Mouse (Mus musculus): ENCODE measurements around the gene Anapc4. TPM values are rescaled to one million over a fixed set of nuclear protein-coding genes. Genes with fewer than 3 reads are reported as not detected.

The Anapc4 gene
- total and polyA plus RNA-seq, 3 experiments: 66.4 to 87.0 (median 85.6) TPM

DNA sequence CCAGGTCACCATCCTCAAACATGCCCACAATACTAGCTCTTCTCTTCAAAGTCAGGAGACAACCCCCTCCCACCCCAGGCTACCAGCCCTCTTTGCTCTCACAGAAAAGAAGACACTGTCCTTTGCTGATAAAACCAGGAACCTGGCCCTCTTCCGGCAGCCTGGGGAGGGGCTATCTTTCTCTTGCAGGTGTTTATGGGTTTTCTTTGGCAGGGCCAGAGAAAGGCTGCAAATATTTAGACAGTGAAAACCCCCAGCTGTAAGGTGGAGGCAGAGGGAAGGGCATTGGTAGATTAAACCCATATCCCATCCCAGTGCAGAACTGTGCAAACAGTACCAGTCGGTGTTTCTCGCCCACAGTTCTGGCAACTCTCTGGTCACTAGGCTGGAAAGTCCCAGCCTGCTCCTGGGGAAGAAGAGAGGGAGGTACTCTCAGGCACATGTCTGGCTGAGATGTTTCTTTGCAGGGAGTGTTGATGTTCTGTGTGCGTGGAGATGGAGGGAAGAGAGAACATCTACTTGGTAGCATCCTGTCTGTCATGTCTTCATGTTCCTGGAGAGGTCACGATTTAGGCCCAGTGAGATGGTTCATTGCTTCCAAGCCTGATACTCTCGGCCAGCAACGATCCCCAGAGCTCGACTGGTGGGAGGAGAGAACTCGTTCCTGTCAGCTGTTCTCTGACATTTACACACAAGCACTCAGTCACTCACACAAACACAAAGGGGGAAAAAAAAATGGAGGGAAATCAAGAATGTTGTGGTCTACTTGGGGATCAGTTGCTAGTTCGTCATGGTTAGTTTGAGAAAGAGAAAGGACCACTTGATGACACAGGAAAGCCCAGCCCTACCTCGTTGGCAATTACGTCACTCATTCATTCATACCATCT, 58.4 kb downstream of the Anapc4 start:
- dilution Hi-C loops (cut with MboI; ENCODE audit: extremely low pct_ligation_motif_present, extremely low pct_unique_long_range_greater_than_20kb, low sequenced_read_pairs) (no loop called here), in situ Hi-C loops (cut with MboI; ENCODE audit: low pct_ligation_motif_present, low pct_unique_long_range_greater_than_20kb, low sequenced_read_pairs) (no loop called here)
- Histone ChIP-seq H3K9ac (ENCODE audit: insufficient read depth, low read depth) (no peak overlapping the region), H3K4me3 (replicated peaks in 1 of 3; ENCODE audit: low read depth in 2 of 3, low read length in 2 of 3, poor library complexity in 1 of 3) (no peak overlapping the region), H3K4me1 (ENCODE audit: control insufficient read depth in 1 of 2, insufficient read depth in 2 of 2) (peaks cover 6 to 22% of the 10 kb centered on the region in 2 experiments), H3K36me3 (replicated peaks in 1 of 2; ENCODE audit: control insufficient read depth in 1 of 2, insufficient read depth in 1 of 2, low read length in 1 of 2) (no peaks in the 10 kb centered on the region), H3K27me3 (replicated peaks) (no peaks in the 10 kb centered on the region), H3K9me3 (replicated peaks; ENCODE audit: low read length) (peaks cover 6% of the 10 kb centered on the region), H3K4me2 (ENCODE audit: insufficient read depth, low read depth, poor library complexity, severe bottlenecking) (no peak overlapping the region), H3K79me2 (replicated peaks; ENCODE audit: control insufficient read depth, extremely low read depth, insufficient read depth, poor library complexity, severe bottlenecking) (no peaks in the 10 kb centered on the region), H3K27ac (ENCODE audit: insufficient read depth, low read depth) (no peak overlapping the region)
- DNase-seq (ENCODE audit: extremely low read depth): no peak
- TF ChIP-seq ZMIZ1 (IDR thresholded peaks at IDR 0.05; ENCODE audit: low read depth, low read length) (no peak), IRF4 (IDR thresholded peaks at IDR 0.05; ENCODE audit: low read depth, low read length) (no peak), JUND (conservative IDR thresholded peaks at IDR 0.05; ENCODE audit: low read depth, low read length) (no peak)

DNA sequence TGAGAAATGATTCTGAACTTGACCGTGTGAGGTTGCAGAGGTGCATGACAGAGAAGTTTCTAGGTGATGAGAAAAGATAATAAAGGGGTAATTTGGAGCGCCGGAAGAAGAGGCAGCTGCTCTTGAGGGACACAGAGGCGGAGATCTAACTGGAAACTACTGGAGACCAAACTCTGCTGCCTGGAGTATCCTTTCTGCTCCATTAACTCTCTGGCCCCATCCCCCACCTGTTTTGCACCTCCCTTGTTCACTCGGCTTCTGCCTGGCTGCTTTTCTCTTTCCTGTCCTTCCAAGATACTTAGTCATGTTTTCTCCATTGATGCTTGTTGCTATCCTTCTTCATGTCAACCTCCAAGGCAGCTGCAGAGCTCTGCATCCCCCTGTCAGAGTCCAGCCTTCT, 60.1 kb downstream of the Anapc4 start:
- Histone ChIP-seq H3K36me3 (replicated peaks in 1 of 2; ENCODE audit: control insufficient read depth in 1 of 2, insufficient read depth in 1 of 2, low read length in 1 of 2) (no peaks in the 10 kb centered on the region), H3K4me2 (ENCODE audit: insufficient read depth, low read depth, poor library complexity, severe bottlenecking) (no peak overlapping the region), H3K27me3 (replicated peaks) (no peaks in the 10 kb centered on the region), H3K27ac (ENCODE audit: insufficient read depth, low read depth) (no peak overlapping the region), H3K4me3 (replicated peaks in 1 of 3; ENCODE audit: low read depth in 2 of 3, low read length in 2 of 3, poor library complexity in 1 of 3) (no peak overlapping the region), H3K9me3 (replicated peaks; ENCODE audit: low read length) (peaks cover 6% of the 10 kb centered on the region), H3K9ac (ENCODE audit: insufficient read depth, low read depth) (no peak overlapping the region), H3K4me1 (ENCODE audit: control insufficient read depth in 1 of 2, insufficient read depth in 2 of 2) (peaks cover 6 to 22% of the 10 kb centered on the region in 2 experiments), H3K79me2 (replicated peaks; ENCODE audit: control insufficient read depth, extremely low read depth, insufficient read depth, poor library complexity, severe bottlenecking) (no peaks in the 10 kb centered on the region)
- DNase-seq (ENCODE audit: extremely low read depth): no peak
- in situ Hi-C loops (cut with MboI; ENCODE audit: low pct_ligation_motif_present, low pct_unique_long_range_greater_than_20kb, low sequenced_read_pairs): no loop called here
- dilution Hi-C loops (cut with MboI; ENCODE audit: extremely low pct_ligation_motif_present, extremely low pct_unique_long_range_greater_than_20kb, low sequenced_read_pairs): no loop called here
- no peak for TF ChIP-seq POLR2AphosphoS2 (IDR thresholded peaks at IDR 0.05; ENCODE audit: low read depth, low read length)
- no peak for TF ChIP-seq CHD1 (IDR thresholded peaks at IDR 0.05; ENCODE audit: low read depth, low read length)
- no peak for TF ChIP-seq EP300 (IDR thresholded peaks at IDR 0.05; ENCODE audit: low read length)
- no peak for TF ChIP-seq CTCF (conservative IDR thresholded peaks at IDR 0.05 in 1 of 2, IDR thresholded peaks at IDR 0.05 in 1 of 2; ENCODE audit: low read depth in 2 of 2, low read length in 2 of 2)
- TF ChIP-seq JUND (conservative IDR thresholded peaks at IDR 0.05; ENCODE audit: low read depth, low read length): no peak
- no peak for TF ChIP-seq MEF2A (IDR thresholded peaks at IDR 0.05; ENCODE audit: borderline replicate concordance, low read depth, low read length)
- TF ChIP-seq SIN3A (IDR thresholded peaks at IDR 0.05; ENCODE audit: low read length): no peak

DNA sequence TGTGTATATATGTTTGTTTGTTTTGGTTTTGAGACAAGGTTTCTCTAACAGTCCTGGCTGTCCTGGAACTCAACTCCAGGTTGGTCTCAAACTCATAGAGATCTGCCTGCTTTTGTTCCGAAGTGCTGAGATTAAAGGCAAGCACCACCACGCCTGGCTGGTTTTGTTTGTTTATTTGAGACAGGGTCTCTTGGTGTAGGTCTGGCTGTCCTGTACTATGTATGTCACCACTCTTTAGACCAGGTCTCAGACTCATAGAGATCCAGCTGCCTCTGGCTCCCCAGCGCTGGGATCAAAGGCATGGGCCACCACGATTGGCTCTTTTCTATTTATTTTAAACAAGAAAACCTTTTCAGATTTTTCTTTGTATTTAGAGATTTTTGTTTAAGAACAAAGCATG, 70.4 kb downstream of the Anapc4 start:
- no peak overlapping the region for H3K4me2 ChIP-seq (ENCODE audit: insufficient read depth, low read depth, poor library complexity, severe bottlenecking)
- H3K27me3 ChIP-seq (replicated peaks): no peaks in the 10 kb centered on the region
- no peaks in the 10 kb centered on the region for H3K9me3 ChIP-seq (replicated peaks; ENCODE audit: low read length)
- H3K9ac ChIP-seq (ENCODE audit: insufficient read depth, low read depth): no peak overlapping the region
- no peak for DNase-seq (ENCODE audit: extremely low read depth)
- peaks cover 5 to 13% of the 10 kb centered on the region in 2 experiments for H3K4me1 ChIP-seq (ENCODE audit: control insufficient read depth in 1 of 2, insufficient read depth in 2 of 2)
- no peak overlapping the region for H3K27ac ChIP-seq (ENCODE audit: insufficient read depth, low read depth)
- in situ Hi-C loops (cut with MboI; ENCODE audit: low pct_ligation_motif_present, low pct_unique_long_range_greater_than_20kb, low sequenced_read_pairs) (no loop called here), dilution Hi-C loops (cut with MboI; ENCODE audit: extremely low pct_ligation_motif_present, extremely low pct_unique_long_range_greater_than_20kb, low sequenced_read_pairs) (no loop called here)
- no peaks in the 10 kb centered on the region for H3K36me3 ChIP-seq (replicated peaks in 1 of 2; ENCODE audit: control insufficient read depth in 1 of 2, insufficient read depth in 1 of 2, low read length in 1 of 2)
- no peaks in the 10 kb centered on the region for H3K79me2 ChIP-seq (replicated peaks; ENCODE audit: control insufficient read depth, extremely low read depth, insufficient read depth, poor library complexity, severe bottlenecking)
- TF ChIP-seq POLR2A (IDR thresholded peaks at IDR 0.05; ENCODE audit: low read depth, low read length): no peak
- TF ChIP-seq CHD1 (IDR thresholded peaks at IDR 0.05; ENCODE audit: low read depth, low read length): no peak
- no peak for TF ChIP-seq USF2 (conservative IDR thresholded peaks at IDR 0.05; ENCODE audit: low read depth, low read length)
- no peak for TF ChIP-seq TCF12 (IDR thresholded peaks at IDR 0.05; ENCODE audit: low read depth, low read length)
- no peak for TF ChIP-seq EP300 (IDR thresholded peaks at IDR 0.05; ENCODE audit: low read length)
- TF ChIP-seq CTCF (conservative IDR thresholded peaks at IDR 0.05 in 1 of 2, IDR thresholded peaks at IDR 0.05 in 1 of 2; ENCODE audit: low read depth in 2 of 2, low read length in 2 of 2): no peak
- H3K4me3 ChIP-seq (replicated peaks in 1 of 3; ENCODE audit: low read depth in 2 of 3, low read length in 2 of 3, poor library complexity in 1 of 3): no peak overlapping the region
